Mouse (Mus musculus) thymus, adult 2 months (tissue): ENCODE data around the gene Olfml3.

Source experiments
- CTCF ChIP-seq: fragments of 200-500 bp; IDR thresholded peaks from 2 replicates; pipeline ENCODE4 v1.5.1; 2012; ENCODE audit warnings: mild to moderate bottlenecking, control low read depth, low read length, moderate library complexity, borderline replicate concordance; ENCODE audit not compliant: control insufficient read depth, poor library complexity, insufficient read depth; ENCODE audit errors: extremely low read depth
- POLR2A ChIP-seq: fragments of 200-500 bp; IDR thresholded peaks from 2 replicates; pipeline ENCODE4 v1.6.1; 2012; ENCODE audit warnings: mild to moderate bottlenecking, low read length, control low read depth, moderate library complexity; ENCODE audit not compliant: control insufficient read depth, poor library complexity, insufficient read depth; ENCODE audit errors: extremely low read depth

DNA sequence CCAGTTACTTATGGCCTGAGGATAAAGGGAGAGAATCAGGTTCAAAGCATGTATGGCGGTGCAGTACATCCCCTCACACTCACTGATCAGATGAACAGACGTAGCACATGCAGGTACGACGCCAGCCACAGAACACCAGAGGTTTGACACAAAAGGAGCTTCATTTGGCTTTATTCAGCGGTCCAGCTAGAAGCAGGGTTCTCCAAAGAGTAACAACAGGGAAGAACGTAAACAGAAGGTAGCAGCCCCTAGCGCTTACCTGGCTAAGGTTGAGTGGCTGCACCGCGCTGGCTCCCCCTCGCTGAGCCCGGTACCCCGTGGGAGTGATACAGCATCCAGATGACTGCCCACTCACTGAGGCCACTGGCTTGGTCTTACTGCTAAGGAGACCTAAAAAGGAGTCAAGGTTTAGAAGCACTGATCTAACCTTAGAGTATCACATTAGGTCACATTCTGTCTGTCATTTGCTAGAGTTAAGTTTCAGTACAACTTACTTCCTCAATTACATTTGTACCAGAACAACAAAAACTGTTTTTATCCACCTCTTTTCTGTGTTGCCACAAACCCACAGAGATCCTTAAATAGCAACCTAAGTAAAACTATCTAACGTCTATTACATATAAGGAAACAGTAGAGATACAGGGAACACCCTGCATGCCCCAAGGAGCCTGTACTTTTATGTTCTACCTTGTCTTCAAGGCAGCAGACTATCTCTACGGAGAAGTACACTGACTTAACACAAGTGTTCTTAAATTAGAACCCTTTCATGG lies 7.4 kb upstream of the Olfml3 start:
- TF ChIP-seq CTCF (no peak), POLR2A (no peak)
